Mouse (Mus musculus) limb, embryonic 14.5 days (tissue): ENCODE results near the gene Lhpp. TPM values are rescaled to one million over a fixed set of nuclear protein-coding genes. Genes with fewer than 3 reads are reported as not detected.

Experiments used
- ATAC-seq: fragments of 200-750 bp; cut with Nextera tagmentation; 2 replicates; pipeline ENCODE4 v1.8.0; 2017; ENCODE audit warnings: low read depth, moderate number of reproducible peaks, moderate TSS enrichment; ENCODE audit not compliant: low FRiP score
- DNase-seq: peaks from one replicate; pipeline ENCODE4 v3.0.0-alpha.2; 2015; ENCODE audit warnings: low spot score
- H3K27ac ChIP-seq: fragments of 300-500 bp; sonication (generic); replicated peaks from 2 replicates; pipeline ENCODE4 v1.5.1; 2014; ENCODE audit warnings: low read depth, mild to moderate bottlenecking, low read length, moderate library complexity, mixed read lengths
- H3K27me3 ChIP-seq: fragments of 300-500 bp; sonication (generic); 2 replicates; pipeline ENCODE4 v1.6.1; 2014; ENCODE audit warnings: low read length, mixed read lengths; ENCODE audit not compliant: control insufficient read depth, insufficient read depth
- H3K36me3 ChIP-seq: fragments of 300-500 bp; sonication (generic); 2 replicates; pipeline ENCODE4 v1.6.1; 2014; ENCODE audit warnings: mild to moderate bottlenecking, low read length, moderate library complexity, mixed read lengths; ENCODE audit not compliant: control insufficient read depth, insufficient read depth
- H3K4me1 ChIP-seq: fragments of 300-500 bp; sonication (generic); 2 replicates; pipeline ENCODE4 v1.6.1; 2014; ENCODE audit warnings: antibody characterized with exemption, low read length, mixed read lengths; ENCODE audit not compliant: control insufficient read depth, insufficient read depth
- H3K4me2 ChIP-seq: fragments of 300-500 bp; sonication (generic); replicated peaks from 2 replicates; pipeline ENCODE4 v1.6.1; 2014; ENCODE audit warnings: low read depth, mild to moderate bottlenecking, low read length, moderate library complexity; ENCODE audit not compliant: severe bottlenecking
- H3K4me3 ChIP-seq: fragments of 300-500 bp; sonication (generic); replicated peaks from 2 replicates; pipeline ENCODE4 v1.5.1; 2014; ENCODE audit warnings: low read length
- H3K9ac ChIP-seq: fragments of 300-500 bp; sonication (generic); 2 replicates; pipeline ENCODE4 v1.6.1; 2014; ENCODE audit warnings: mild to moderate bottlenecking, low read depth, low read length, moderate library complexity; ENCODE audit not compliant: severe bottlenecking
- H3K9me3 ChIP-seq: fragments of 300-500 bp; sonication (generic); 2 replicates; pipeline ENCODE4 v1.6.1; 2016; ENCODE audit warnings: low read length; ENCODE audit not compliant: control insufficient read depth
- POLR2A ChIP-seq: fragments of 200-500 bp; IDR thresholded peaks from 2 replicates; pipeline ENCODE4 v1.8.0; 2012; ENCODE audit warnings: inconsistent platforms, mild to moderate bottlenecking, moderate library complexity, borderline replicate concordance; ENCODE audit not compliant: insufficient read depth, insufficient read length; ENCODE audit errors: extremely low read depth
- WGBS: fragments of 180-500 bp; shearing (Covaris S2); extraction: QIAGEN DNeasy Blood & Tissue Kit; methylation state at CpG from one replicate; pipeline ENCODE4 v1.1.7; 2014; 5-methylcytosine and 5-hydroxymethylcytosine counted together
- polyA plus RNA-seq, 2 experiments: library from polyadenylated mRNA; depleted of rRNA in 1 of 2; stranded (reverse) in 1 of 2; unstranded in 1 of 2; fragments of >200 nt; fragmentation: Nextera tagmentation in 1 of 2; extraction: Ambion mirVana in 1 of 2; gene quantifications; 2 replicates each; pipeline versions ENCODE4 v1.2.1 to v1.2.3; 2012 to 2014

Lhpp gene
- polyA plus RNA-seq, 2 experiments, result 20.9 to 22.5 TPM

- ATAC-seq (no peak), DNase-seq (no peak)
- peaks cover 3% of the 10 kb centered on the region; the same call in 1 of the 2 replicates for H3K4me1 ChIP-seq
- no peaks in the 10 kb centered on the region for H3K9me3 ChIP-seq
- no peaks in the 10 kb centered on the region; the same call in 1 of the 2 replicates for H3K36me3 ChIP-seq
- H3K27me3 ChIP-seq, result no peaks in the 10 kb centered on the region
- 72% methylated on average over 5 of the region's 5 CpGs for WGBS
- no peak overlapping the region for H3K4me2 ChIP-seq
- H3K4me3 ChIP-seq, result no peak overlapping the region
- TF ChIP-seq POLR2A, result no peak
- H3K27ac ChIP-seq, result no peak overlapping the region; the same call in 1 of the 2 replicates
- H3K9ac ChIP-seq, result no peak overlapping the region
Measured at GRCm38 (mm10) chr7:132742912-132743311, 132.5 kb downstream of the Lhpp start.

DNA sequence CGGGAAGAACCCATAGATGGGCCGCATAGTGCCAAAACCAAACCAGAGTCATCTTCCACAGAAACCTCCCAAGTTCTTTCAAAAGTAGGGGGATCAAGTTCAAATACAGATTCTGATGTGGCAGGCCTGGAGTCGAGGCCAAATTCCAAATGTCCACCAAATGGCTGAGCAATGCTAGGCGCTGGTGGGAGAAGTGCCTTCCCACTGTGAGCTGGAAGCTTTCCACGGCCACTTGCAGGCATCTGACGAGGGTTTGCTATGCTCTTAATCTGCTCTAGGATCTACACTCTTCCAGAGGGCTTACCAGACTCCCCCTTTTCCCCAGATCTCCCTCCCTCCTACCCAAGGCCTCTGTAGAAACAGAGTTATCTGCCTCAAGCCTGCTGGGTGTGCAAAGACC, 136.7 kb downstream of the Lhpp start:
- Histone ChIP-seq H3K4me1 (peaks cover 3% of the 10 kb centered on the region; the same call in 1 of the 2 replicates), H3K4me3 (no peak overlapping the region), H3K9ac (no peak overlapping the region), H3K36me3 (peaks cover 7% of the 10 kb centered on the region; the same call in 1 of the 2 replicates), H3K27me3 (no peaks in the 10 kb centered on the region), H3K27ac (no peak overlapping the region), H3K4me2 (no peak overlapping the region), H3K9me3 (no peaks in the 10 kb centered on the region)
- 75% methylated on average over 6 of the region's 6 CpGs for WGBS
- no peak for TF ChIP-seq POLR2A
- ATAC-seq, result no peak
- DNase-seq, result no peak

- 66% methylated on average over 3 of the region's 3 CpGs for WGBS
- no peak overlapping the region for H3K4me3 ChIP-seq
- H3K4me1 ChIP-seq, result peaks cover under 1% of the 10 kb centered on the region
- H3K36me3 ChIP-seq, result peaks cover 7% of the 10 kb centered on the region; the same call in 1 of the 2 replicates
- peak; percentile 74 for ATAC-seq
- no peak overlapping the region for H3K4me2 ChIP-seq
- no peak overlapping the region for H3K27ac ChIP-seq
- no peaks in the 10 kb centered on the region for H3K27me3 ChIP-seq
- H3K9ac ChIP-seq, result no peak overlapping the region
- no peak for TF ChIP-seq POLR2A
- peak; percentile 42 for DNase-seq
- no peaks in the 10 kb centered on the region for H3K9me3 ChIP-seq
Measured at GRCm38 (mm10) chr7:132748076-132748769, 137.8 kb downstream of the Lhpp start.

DNA sequence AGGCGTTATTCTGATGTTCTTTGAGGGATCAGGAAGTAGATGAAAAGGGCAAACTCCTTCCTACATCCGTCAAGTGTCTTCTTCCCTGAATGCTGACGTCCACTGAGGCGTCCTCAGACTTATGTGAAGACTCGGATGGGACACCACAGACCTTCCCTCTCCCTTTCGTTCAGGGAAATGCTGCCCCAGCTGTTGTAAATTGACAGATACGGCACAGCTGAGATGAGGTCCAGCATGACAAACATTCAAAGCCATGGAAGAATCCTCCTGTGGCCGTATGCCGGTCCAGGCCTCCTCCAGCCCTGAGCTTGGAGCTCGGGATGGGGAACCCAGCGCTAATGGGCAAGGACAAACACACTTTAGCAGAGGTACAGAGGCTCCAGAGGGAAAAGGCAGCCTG, 139.1 kb downstream of the Lhpp start:
- no peak for ATAC-seq
- no peak for DNase-seq
- Histone ChIP-seq H3K4me2 (no peak overlapping the region), H3K9ac (no peak overlapping the region), H3K36me3 (peaks cover 7% of the 10 kb centered on the region; the same call in 1 of the 2 replicates), H3K4me3 (no peak overlapping the region), H3K27me3 (no peaks in the 10 kb centered on the region), H3K9me3 (no peaks in the 10 kb centered on the region), H3K27ac (no peak overlapping the region), H3K4me1 (peaks cover 14% of the 10 kb centered on the region)
- TF ChIP-seq POLR2A, result no peak
- WGBS, result 91% methylated on average over 11 of the region's 11 CpGs

DNA sequence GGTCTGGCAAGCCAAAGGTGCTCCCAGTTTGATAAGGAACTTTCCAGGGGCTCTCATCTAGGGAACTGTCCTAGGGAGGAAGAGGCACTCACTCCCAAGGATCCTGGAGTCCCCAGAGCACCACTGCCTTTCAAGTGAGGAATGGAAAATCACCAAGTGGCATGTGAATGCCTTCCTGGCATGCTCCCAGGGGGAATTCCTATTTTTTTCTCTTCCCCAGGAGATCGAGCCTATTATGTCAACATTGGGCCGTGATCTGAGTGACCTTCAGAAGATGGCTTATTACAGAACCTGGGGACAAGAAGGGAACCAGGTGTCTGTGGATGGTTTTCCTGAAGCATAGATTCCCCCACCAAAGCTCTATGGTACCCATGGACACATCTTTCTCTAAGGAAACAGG, 141.3 kb downstream of the Lhpp start:
- H3K27me3 ChIP-seq, result no peaks in the 10 kb centered on the region
- H3K36me3 ChIP-seq, result peaks cover 7% of the 10 kb centered on the region; the same call in 1 of the 2 replicates
- no peak overlapping the region for H3K4me3 ChIP-seq
- H3K27ac ChIP-seq, result no peak overlapping the region
- no peak overlapping the region for H3K9ac ChIP-seq
- H3K4me1 ChIP-seq, result peaks cover 27% of the 10 kb centered on the region
- no peak for ATAC-seq
- no peak overlapping the region for H3K4me2 ChIP-seq
- 97% methylated on average over 2 of the region's 2 CpGs for WGBS
- TF ChIP-seq POLR2A, result no peak
- no peak for DNase-seq
- H3K9me3 ChIP-seq, result no peaks in the 10 kb centered on the region
